Mouse (Mus musculus) intestine, embryonic 15.5 days (tissue): ENCODE measurements around the gene Snta1. TPM values are rescaled to one million over a fixed set of nuclear protein-coding genes. Genes with fewer than 3 reads are reported as not detected.

Source experiments
- ATAC-seq: fragments of 200-750 bp; cut with Nextera tagmentation; 2 replicates; pipeline ENCODE4 v1.8.0; 2017; ENCODE audit warnings: moderate TSS enrichment, moderate library complexity
- H3K27ac ChIP-seq: fragments of 300-500 bp; sonication (generic); 2 replicates; pipeline ENCODE4 v1.5.1; 2015; ENCODE audit warnings: mild to moderate bottlenecking, inconsistent platforms
- H3K27me3 ChIP-seq: fragments of 300-500 bp; sonication (generic); replicated peaks from 2 replicates; pipeline ENCODE4 v1.6.1; 2015; ENCODE audit warnings: inconsistent platforms
- H3K36me3 ChIP-seq: fragments of 300-500 bp; sonication (generic); 2 replicates; pipeline ENCODE4 v1.6.1; 2015; ENCODE audit warnings: inconsistent platforms
- H3K4me1 ChIP-seq: fragments of 300-500 bp; sonication (generic); replicated peaks from 2 replicates; pipeline ENCODE4 v1.6.1; 2015; ENCODE audit warnings: inconsistent platforms
- H3K4me2 ChIP-seq: fragments of 300-500 bp; sonication (generic); replicated peaks from 2 replicates; pipeline ENCODE4 v1.6.1; 2015; ENCODE audit warnings: mild to moderate bottlenecking, inconsistent platforms
- H3K4me3 ChIP-seq: fragments of 300-500 bp; sonication (generic); replicated peaks from 2 replicates; pipeline ENCODE4 v1.5.1; 2015; ENCODE audit warnings: inconsistent platforms
- H3K9ac ChIP-seq: fragments of 300-500 bp; sonication (generic); 2 replicates; pipeline ENCODE4 v1.6.1; 2015; ENCODE audit warnings: inconsistent platforms
- H3K9me3 ChIP-seq: fragments of 300-500 bp; sonication (generic); 2 replicates; pipeline ENCODE4 v1.6.1; 2016; ENCODE audit warnings: inconsistent platforms
- WGBS: fragments of 180-500 bp; shearing (Covaris S2); methylation state at CpG from one replicate; pipeline ENCODE4 v1.1.7; 2015; 5-methylcytosine and 5-hydroxymethylcytosine counted together
- polyA plus RNA-seq: library from polyadenylated mRNA; unstranded; fragments of >200 nt; fragmentation: Nextera tagmentation; extraction: Ambion mirVana; gene quantifications from 2 replicates; pipeline ENCODE4 v1.2.1, GENCODE M21; 2015

Gene Snta1
- polyA plus RNA-seq, 1 experiment from 2014 or later = 5.0 TPM

DNA sequence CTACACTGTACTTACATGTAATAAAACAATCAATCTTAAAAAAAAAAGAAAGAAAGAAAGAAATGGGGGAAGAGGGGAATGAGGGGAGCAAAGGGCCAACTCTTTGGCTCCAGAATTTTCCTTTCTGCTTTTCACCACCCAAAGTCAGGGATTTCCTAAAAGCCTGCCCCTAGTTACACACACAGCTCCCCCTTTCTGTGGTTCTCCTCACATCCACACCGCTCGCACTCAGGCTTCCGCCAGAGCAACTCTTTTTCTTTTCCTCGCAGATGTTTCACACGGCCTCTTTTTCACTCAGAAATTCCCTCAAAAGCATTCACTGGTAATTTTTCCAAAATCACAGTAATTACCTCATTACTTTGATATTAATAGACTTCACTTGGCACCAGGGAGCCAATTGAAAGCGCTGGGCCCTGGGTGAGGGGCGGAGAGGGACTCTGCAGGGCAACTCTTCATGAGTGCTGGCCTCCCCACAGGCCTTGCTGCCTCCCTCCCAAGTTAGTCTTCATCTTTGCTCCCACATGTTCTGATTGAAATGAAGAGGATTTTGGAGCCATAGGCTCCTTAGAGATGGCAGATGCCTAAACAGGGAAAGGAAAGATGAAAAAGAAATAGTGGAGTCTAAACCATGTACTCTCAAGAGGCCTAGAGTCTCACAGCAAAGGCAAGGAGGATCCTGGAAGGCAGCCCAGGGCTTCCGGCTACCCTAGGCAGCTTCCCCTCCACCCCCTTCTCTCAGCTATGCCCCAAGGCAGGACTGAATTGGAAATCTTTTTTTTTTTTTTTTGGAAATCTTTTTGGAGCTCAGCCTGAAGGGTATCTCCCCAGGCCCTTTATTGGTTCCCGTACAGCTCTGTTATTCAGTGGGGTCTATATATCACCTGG, 12.0 kb upstream of the Snta1 start:
- H3K36me3 ChIP-seq = no peaks in the 10 kb centered on the region
- no peak overlapping the region for H3K4me2 ChIP-seq
- no peaks in the 10 kb centered on the region for H3K27me3 ChIP-seq
- no peaks in the 10 kb centered on the region for H3K4me1 ChIP-seq
- no peak overlapping the region for H3K4me3 ChIP-seq
- 78% methylated on average over 9 of the region's 9 CpGs for WGBS
- H3K9ac ChIP-seq = no peak overlapping the region
- no peaks in the 10 kb centered on the region for H3K9me3 ChIP-seq
- ATAC-seq = no peak
- H3K27ac ChIP-seq = no peak overlapping the region

DNA sequence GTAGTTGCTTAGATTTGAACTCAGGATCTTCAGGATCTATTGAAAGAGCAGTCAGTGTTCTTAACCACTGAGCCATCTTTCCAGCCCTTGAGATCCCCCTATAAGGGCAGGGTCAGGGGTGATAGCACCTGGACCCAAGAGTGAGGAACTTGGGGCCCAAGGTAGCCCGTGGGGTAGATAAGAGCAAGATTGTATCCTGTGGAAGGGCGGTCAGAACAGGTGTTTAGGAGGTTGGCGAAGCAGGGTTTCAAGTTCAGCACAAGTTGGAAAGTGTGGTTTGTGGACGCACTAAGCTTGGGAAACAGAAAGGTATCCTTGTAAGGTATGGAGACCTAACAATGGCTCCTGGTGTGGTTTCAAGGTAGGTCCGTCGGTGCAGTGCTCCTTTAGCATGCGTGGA, 10.1 kb upstream of the Snta1 start:
- Histone ChIP-seq H3K27me3 (no peaks in the 10 kb centered on the region), H3K4me1 (no peaks in the 10 kb centered on the region), H3K9me3 (no peaks in the 10 kb centered on the region), H3K4me2 (no peak overlapping the region), H3K27ac (no peak overlapping the region), H3K9ac (no peak overlapping the region), H3K36me3 (no peaks in the 10 kb centered on the region), H3K4me3 (no peak overlapping the region)
- WGBS = 89% methylated on average over 7 of the region's 7 CpGs
- ATAC-seq = no peak

GRCm38 (mm10) chr2:154417107-154417506, 9.2 kb upstream of the Snta1 start:
- 24% methylated on average over 3 of the region's 3 CpGs for WGBS
- H3K4me1 ChIP-seq = no peaks in the 10 kb centered on the region
- no peaks in the 10 kb centered on the region for H3K27me3 ChIP-seq
- H3K27ac ChIP-seq = no peak overlapping the region
- H3K4me2 ChIP-seq = no peak overlapping the region
- ATAC-seq = no peak
- H3K4me3 ChIP-seq = no peak overlapping the region
- H3K9ac ChIP-seq = no peak overlapping the region
- no peaks in the 10 kb centered on the region for H3K9me3 ChIP-seq
- no peaks in the 10 kb centered on the region for H3K36me3 ChIP-seq

DNA sequence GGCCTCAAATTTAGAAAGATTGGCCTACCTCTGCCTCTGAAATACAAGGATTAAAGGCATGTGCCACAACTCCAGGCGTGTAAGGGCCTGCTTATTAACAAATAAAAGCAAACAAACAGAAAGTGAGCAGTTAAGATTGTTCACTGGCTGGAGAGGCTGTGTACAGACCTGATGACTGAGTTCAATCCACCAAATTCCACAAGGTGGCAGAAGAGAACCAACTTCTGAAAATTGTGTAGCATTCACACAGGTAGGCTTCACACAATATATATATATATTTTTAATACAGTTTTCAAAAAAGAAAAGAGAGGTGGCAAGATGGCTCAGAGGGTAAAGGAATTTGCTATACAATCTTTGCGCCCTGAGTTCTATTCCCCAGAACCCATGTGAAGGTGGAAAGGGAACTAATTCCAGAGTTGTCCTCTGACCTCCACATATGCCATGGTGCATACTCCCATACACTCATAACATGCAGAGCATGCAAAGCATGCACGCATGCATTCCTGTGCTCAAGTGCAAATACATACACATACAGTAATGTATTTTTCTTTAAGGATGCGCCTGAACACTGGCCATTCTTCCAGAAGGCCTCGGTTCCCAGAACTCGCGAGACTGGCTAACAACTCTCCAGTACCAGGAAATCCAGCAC, 4.2 kb upstream of the Snta1 start:
- no peaks in the 10 kb centered on the region for H3K36me3 ChIP-seq
- ATAC-seq = 0 out of 2 replicates have a peak, but pooled peaks have one; percentile 35
- H3K9ac ChIP-seq = no peak overlapping the region
- WGBS = 68% methylated on average over 7 of the region's 7 CpGs
- H3K27me3 ChIP-seq = peaks cover 7% of the 10 kb centered on the region; the same call in 1 of the 2 replicates
- no peak overlapping the region for H3K4me2 ChIP-seq
- no peaks in the 10 kb centered on the region for H3K9me3 ChIP-seq
- no peak overlapping the region for H3K27ac ChIP-seq
- peaks cover 8% of the 10 kb centered on the region for H3K4me1 ChIP-seq
- H3K4me3 ChIP-seq = no peak overlapping the region

GRCm38 (mm10) chr2:154410355-154410754, 2.5 kb upstream of the Snta1 start:
- H3K27ac ChIP-seq = no peak overlapping the region
- peaks cover 7% of the 10 kb centered on the region; the same call in 1 of the 2 replicates for H3K27me3 ChIP-seq
- H3K36me3 ChIP-seq = no peaks in the 10 kb centered on the region
- peaks cover 9% of the 10 kb centered on the region for H3K4me1 ChIP-seq
- ATAC-seq = no peak
- no peak overlapping the region for H3K4me2 ChIP-seq
- no peak overlapping the region for H3K4me3 ChIP-seq
- H3K9ac ChIP-seq = no peak overlapping the region
- H3K9me3 ChIP-seq = no peaks in the 10 kb centered on the region
- 49% methylated on average over 2 of the region's 2 CpGs for WGBS

DNA sequence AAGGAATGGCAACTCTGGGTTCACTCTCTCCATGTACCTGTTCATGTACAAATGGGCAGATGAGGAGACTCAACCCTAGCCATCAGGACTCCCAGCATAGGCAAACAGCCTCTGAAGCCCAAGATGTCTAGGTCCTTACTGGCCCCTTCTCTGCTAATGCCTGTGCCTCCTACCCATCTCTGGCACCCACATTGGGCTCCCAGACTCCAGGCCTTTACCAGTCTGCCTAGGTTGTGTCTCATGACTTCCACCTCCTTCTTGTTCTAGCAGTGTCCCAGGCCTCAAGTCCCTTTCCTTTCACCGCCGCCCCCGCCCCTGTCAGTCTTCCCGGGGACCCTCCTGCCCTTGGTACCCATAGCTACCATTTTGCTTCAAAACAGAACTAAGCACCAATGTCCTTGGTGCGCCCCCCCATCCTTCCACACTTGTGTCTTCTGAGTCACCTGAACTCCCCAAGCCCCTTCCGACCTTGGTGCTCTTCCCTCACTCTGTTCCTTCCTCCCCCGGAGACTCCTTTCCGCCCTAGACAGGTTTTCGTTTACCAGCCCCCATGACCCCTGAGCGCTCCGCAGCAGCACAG, 746 bp downstream of the Snta1 start:
- ATAC-seq = no peak
- 32% methylated on average over 11 of the region's 11 CpGs for WGBS
- H3K27ac ChIP-seq = no peak overlapping the region

GRCm38 (mm10) chr2:154405447-154405994, 2.4 kb downstream of the Snta1 start:
- H3K27ac ChIP-seq = no peak overlapping the region
- peaks cover 13% of the 10 kb centered on the region for H3K4me1 ChIP-seq
- H3K9me3 ChIP-seq = no peaks in the 10 kb centered on the region
- no peak for ATAC-seq
- 68% methylated on average over 5 of the region's 5 CpGs for WGBS
- H3K4me3 ChIP-seq = no peak overlapping the region
- no peak overlapping the region for H3K9ac ChIP-seq
- no peaks in the 10 kb centered on the region for H3K36me3 ChIP-seq
- H3K4me2 ChIP-seq = no peak overlapping the region
- H3K27me3 ChIP-seq = peaks cover 7% of the 10 kb centered on the region; the same call in 1 of the 2 replicates

More for the DNA sequence above, 746 bp downstream of the Snta1 start:
- Histone ChIP-seq H3K4me3 (peak overlapping the region; percentile 75), H3K9ac (peak overlapping the region; percentile 65), H3K4me2 (peak overlapping the region; percentile 92), H3K36me3 (no peaks in the 10 kb centered on the region), H3K9me3 (no peaks in the 10 kb centered on the region), H3K27me3 (peaks cover 7% of the 10 kb centered on the region; the same call in 1 of the 2 replicates), H3K4me1 (peaks cover 13% of the 10 kb centered on the region)

- H3K4me2 ChIP-seq = no peak overlapping the region
- peak; percentile 82 for ATAC-seq
- H3K4me1 ChIP-seq = peaks cover 9% of the 10 kb centered on the region; the same call in 1 of the 2 replicates
- H3K9me3 ChIP-seq = no peaks in the 10 kb centered on the region
- no peaks in the 10 kb centered on the region for H3K36me3 ChIP-seq
- H3K27ac ChIP-seq = no peak overlapping the region
- H3K27me3 ChIP-seq = peaks cover 4% of the 10 kb centered on the region; the same call in 1 of the 2 replicates
- no peak overlapping the region for H3K9ac ChIP-seq
- no peak overlapping the region for H3K4me3 ChIP-seq
- 11% methylated on average over 7 of the region's 7 CpGs for WGBS
Measured at GRCm38 (mm10) chr2:154402811-154403210, 5.1 kb downstream of the Snta1 start.

DNA sequence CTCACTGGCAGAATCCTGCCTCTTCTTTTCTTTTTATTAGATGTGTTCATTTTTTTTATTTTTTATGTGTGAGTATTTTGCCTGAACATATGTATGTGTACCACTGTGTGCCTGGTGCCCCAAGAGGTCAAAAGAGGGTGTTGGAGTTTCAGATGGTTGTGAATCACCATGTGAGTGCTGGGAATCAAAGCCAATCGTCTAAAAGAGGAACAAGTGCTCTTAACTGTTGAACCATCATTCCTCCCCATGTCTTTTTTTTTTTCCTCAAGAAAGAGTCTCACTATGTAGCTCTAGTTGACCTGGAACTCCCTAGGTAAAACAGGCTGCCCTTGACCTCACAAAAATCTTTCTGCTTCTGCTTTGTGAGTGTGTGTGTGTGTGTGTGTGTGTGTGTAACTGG, 5.9 kb downstream of the Snta1 start:
- H3K4me3 ChIP-seq = no peak overlapping the region
- no peak overlapping the region for H3K4me2 ChIP-seq
- no peak overlapping the region for H3K27ac ChIP-seq
- no peaks in the 10 kb centered on the region for H3K9me3 ChIP-seq
- no peak for ATAC-seq
- H3K4me1 ChIP-seq = 0 out of 2 replicates have a peak, but pooled peaks cover 4% of the 10 kb centered on the region
- 45% methylated on average over 1 of the region's 1 CpGs for WGBS
- no peak overlapping the region for H3K9ac ChIP-seq
- no peaks in the 10 kb centered on the region for H3K36me3 ChIP-seq
- H3K27me3 ChIP-seq = no peaks in the 10 kb centered on the region

GRCm38 (mm10) chr2:154399325-154399724, 8.6 kb downstream of the Snta1 start:
- Histone ChIP-seq H3K4me2 (no peak overlapping the region), H3K27me3 (no peaks in the 10 kb centered on the region), H3K9ac (no peak overlapping the region), H3K27ac (no peak overlapping the region), H3K4me3 (no peak overlapping the region), H3K4me1 (0 out of 2 replicates have a peak, but pooled peaks cover 4% of the 10 kb centered on the region), H3K36me3 (no peaks in the 10 kb centered on the region), H3K9me3 (no peaks in the 10 kb centered on the region)
- ATAC-seq = no peak
- 70% methylated on average over 2 of the region's 2 CpGs for WGBS

- WGBS = 71% methylated on average over 7 of the region's 7 CpGs
- Histone ChIP-seq H3K27ac (no peak overlapping the region), H3K36me3 (no peaks in the 10 kb centered on the region), H3K27me3 (no peaks in the 10 kb centered on the region), H3K9ac (no peak overlapping the region), H3K4me1 (no peaks in the 10 kb centered on the region), H3K4me3 (no peak overlapping the region), H3K4me2 (no peak overlapping the region), H3K9me3 (no peaks in the 10 kb centered on the region)
- no peak for ATAC-seq
Measured at GRCm38 (mm10) chr2:154398267-154398666, 9.6 kb downstream of the Snta1 start.

DNA sequence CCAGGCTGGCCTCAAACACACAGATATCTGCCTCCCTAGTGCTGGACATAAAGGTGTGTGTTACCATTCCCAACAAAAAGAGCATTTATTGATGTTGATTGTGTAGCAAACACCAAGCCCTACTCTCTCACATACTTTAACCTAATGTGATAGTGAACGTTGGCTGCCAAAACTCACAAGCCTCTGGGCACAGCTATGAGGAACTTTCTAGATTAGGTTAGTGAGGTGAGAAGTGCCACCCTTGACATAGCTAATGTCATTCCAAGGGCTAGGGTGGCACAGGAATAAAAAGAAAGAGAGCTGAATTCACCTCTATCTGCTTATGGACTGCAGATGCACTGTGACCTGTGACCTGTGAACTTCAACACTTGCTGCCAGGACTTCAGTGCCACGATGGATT, 11.4 kb downstream of the Snta1 start:
- no peak for ATAC-seq

More for the DNA sequence above, 11.4 kb downstream of the Snta1 start:
- H3K36me3 ChIP-seq = no peaks in the 10 kb centered on the region
- no peak overlapping the region for H3K4me2 ChIP-seq
- H3K9me3 ChIP-seq = no peaks in the 10 kb centered on the region
- H3K27ac ChIP-seq = no peak overlapping the region
- H3K4me3 ChIP-seq = no peak overlapping the region
- 65% methylated on average over 2 of the region's 2 CpGs for WGBS
- no peak overlapping the region for H3K9ac ChIP-seq
- H3K27me3 ChIP-seq = no peaks in the 10 kb centered on the region
- H3K4me1 ChIP-seq = no peaks in the 10 kb centered on the region
